Mouse (Mus musculus): ENCODE data around the gene Heatr4. TPM values are rescaled to one million over a fixed set of nuclear protein-coding genes. Genes with fewer than 3 reads are reported as not detected.
"Not testable (repeated sequence)": the region's sequence is repeated elsewhere in the genome, so short reads cannot be mapped to it uniquely, and the experiment has no call there.

Heatr4 gene
- polyA plus RNA-seq, 1 experiment from 2014 or later, result not detected

- peak overlapping the region; percentile 72 for H3K4me2 ChIP-seq (replicated peaks)
- no peak overlapping the region for H3K27ac ChIP-seq (replicated peaks)
- 31% methylated on average over 11 of the region's 11 CpGs for WGBS
- no peak for ATAC-seq (replicated peaks)
- H3K36me3 ChIP-seq, result no peaks in the 10 kb centered on the region
- no peaks in the 10 kb centered on the region for H3K9me3 ChIP-seq
- H3K9ac ChIP-seq (replicated peaks), result peak overlapping the region; percentile 74
- H3K4me1 ChIP-seq, result peaks cover 31% of the 10 kb centered on the region
- no peaks in the 10 kb centered on the region for H3K27me3 ChIP-seq
- H3K4me3 ChIP-seq, result peak overlapping the region; percentile 72
Observed at GRCm38 (mm10) chr12:83949776-83950492, 34.7 kb downstream of the Heatr4 start.

DNA sequence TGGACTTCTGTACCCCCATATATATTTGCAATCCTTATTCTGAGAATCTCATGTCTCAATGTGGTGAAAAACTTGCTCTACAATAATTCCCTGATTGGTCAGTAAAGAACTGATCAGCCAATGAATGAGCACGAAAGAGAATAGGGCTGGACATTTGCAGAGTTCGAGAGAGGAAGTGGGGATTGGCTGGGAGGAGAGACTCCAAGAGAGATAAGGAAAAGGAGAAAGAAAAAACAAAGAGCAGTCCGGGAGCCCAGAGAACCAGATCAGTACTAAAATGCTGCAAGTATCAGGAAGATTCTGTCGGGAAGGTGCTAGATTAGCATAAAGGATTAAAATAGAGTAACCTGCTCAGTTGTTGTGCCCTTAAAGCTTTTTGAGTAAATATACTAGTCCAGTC is 35.6 kb downstream of the Heatr4 start:
- no peaks in the 10 kb centered on the region for H3K36me3 ChIP-seq
- H3K27me3 ChIP-seq, result no peaks in the 10 kb centered on the region
- H3K9me3 ChIP-seq, result no peaks in the 10 kb centered on the region
- no peak for ATAC-seq (replicated peaks)
- H3K4me2 ChIP-seq (replicated peaks), result no peak overlapping the region
- 85% methylated on average over 4 of the region's 4 CpGs for WGBS
- no peak overlapping the region for H3K4me3 ChIP-seq
- H3K9ac ChIP-seq (replicated peaks), result no peak overlapping the region
- peaks cover 31% of the 10 kb centered on the region for H3K4me1 ChIP-seq
- no peak overlapping the region for H3K27ac ChIP-seq (replicated peaks)

DNA sequence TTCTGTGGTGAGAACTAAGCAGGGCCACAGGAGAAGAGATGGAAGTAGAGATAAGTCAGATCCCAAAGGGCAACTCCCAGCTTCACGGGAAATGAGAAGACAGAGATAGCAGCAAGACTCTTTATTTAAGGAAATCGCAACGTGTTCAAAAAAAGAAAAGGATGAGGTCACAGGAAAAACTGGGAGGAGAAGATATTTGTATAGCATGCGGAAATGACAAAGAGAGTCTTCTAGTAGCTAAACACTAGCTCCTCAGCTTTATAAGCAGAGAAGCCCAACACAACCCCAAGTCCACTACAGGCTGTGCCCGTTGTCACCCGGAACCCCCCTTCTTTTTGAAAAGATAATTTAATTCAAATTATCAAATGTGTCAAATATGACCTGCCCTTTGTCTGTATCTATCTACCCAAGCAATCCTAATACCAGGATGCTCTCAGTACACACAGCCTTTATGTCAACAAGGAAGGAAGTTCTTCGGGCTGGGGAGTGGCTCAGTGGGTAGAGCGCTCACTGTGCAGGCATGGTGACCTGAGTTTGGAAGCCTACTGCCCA is 37.3 kb downstream of the Heatr4 start:
- Histone ChIP-seq H3K9ac (replicated peaks) (no peak overlapping the region), H3K27ac (replicated peaks) (no peak overlapping the region), H3K36me3 (no peaks in the 10 kb centered on the region), H3K27me3 (no peaks in the 10 kb centered on the region), H3K4me1 (peaks cover 19% of the 10 kb centered on the region), H3K4me2 (replicated peaks) (no peak overlapping the region), H3K9me3 (no peaks in the 10 kb centered on the region), H3K4me3 (no peak overlapping the region)
- ATAC-seq (replicated peaks), result no peak
- WGBS, result 96% methylated on average over 8 of the region's 8 CpGs

DNA sequence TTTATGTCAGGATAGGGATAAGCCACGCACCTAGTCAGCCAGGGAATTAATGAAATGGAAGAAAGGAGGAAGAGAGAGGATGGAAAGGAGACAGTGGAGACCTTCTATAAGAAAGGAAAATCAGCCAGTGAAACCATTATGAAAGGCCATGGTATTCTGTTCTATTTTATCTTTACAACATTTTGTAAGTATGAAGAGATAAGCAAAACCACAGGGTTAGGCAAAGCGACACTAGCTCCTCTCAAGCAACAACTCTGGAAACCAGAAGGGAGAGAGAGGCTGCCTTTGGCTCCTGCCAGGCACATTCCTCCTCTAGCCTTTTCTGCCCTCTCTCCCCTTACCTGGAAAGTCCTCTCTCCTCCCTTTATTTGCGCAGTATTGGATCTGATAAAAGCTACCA is 42.7 kb downstream of the Heatr4 start:
- Histone ChIP-seq H3K27me3 (no peaks in the 10 kb centered on the region), H3K4me2 (replicated peaks) (no peak overlapping the region), H3K4me1 (no peaks in the 10 kb centered on the region), H3K4me3 (no peak overlapping the region), H3K27ac (replicated peaks) (no peak overlapping the region), H3K9ac (replicated peaks) (no peak overlapping the region), H3K9me3 (no peaks in the 10 kb centered on the region), H3K36me3 (no peaks in the 10 kb centered on the region)
- no peak for ATAC-seq (replicated peaks)
- 80% methylated on average over 3 of the region's 3 CpGs for WGBS

GRCm38 (mm10) chr12:83940031-83940430 is 44.6 kb downstream of the Heatr4 start:
- 51% methylated on average over 4 of the region's 4 CpGs for WGBS
- no peaks in the 10 kb centered on the region for H3K27me3 ChIP-seq
- no peak for ATAC-seq (replicated peaks)
- no peak overlapping the region for H3K27ac ChIP-seq (replicated peaks)
- no peak overlapping the region for H3K4me3 ChIP-seq
- no peaks in the 10 kb centered on the region for H3K4me1 ChIP-seq
- H3K9me3 ChIP-seq, result no peaks in the 10 kb centered on the region
- no peaks in the 10 kb centered on the region for H3K36me3 ChIP-seq
- H3K9ac ChIP-seq (replicated peaks), result no peak overlapping the region
- H3K4me2 ChIP-seq (replicated peaks), result no peak overlapping the region

GRCm38 (mm10) chr12:83939332-83939731 is 45.3 kb downstream of the Heatr4 start:
- H3K4me1 ChIP-seq, result no peaks in the 10 kb centered on the region
- H3K4me3 ChIP-seq, result no peak overlapping the region
- WGBS, result 79% methylated on average over 2 of the region's 2 CpGs
- no peak overlapping the region for H3K9ac ChIP-seq (replicated peaks)
- H3K27me3 ChIP-seq, result no peaks in the 10 kb centered on the region
- no peak for ATAC-seq (replicated peaks)
- H3K9me3 ChIP-seq, result no peaks in the 10 kb centered on the region
- no peak overlapping the region for H3K4me2 ChIP-seq (replicated peaks)
- H3K36me3 ChIP-seq, result no peaks in the 10 kb centered on the region
- H3K27ac ChIP-seq (replicated peaks), result no peak overlapping the region

GRCm38 (mm10) chr12:83938592-83938991 is 46.1 kb downstream of the Heatr4 start:
- H3K9ac ChIP-seq (replicated peaks); H3K4me3 ChIP-seq; H3K9me3 ChIP-seq; H3K4me2 ChIP-seq (replicated peaks); H3K27me3 ChIP-seq; H3K4me1 ChIP-seq; ATAC-seq (replicated peaks); H3K27ac ChIP-seq (replicated peaks); H3K36me3 ChIP-seq: not testable (repeated sequence)
- 46% methylated on average over 1 of the region's 1 CpGs for WGBS

- Histone ChIP-seq H3K27me3 (no peaks in the 10 kb centered on the region), H3K27ac (replicated peaks) (no peak overlapping the region), H3K36me3 (no peaks in the 10 kb centered on the region), H3K9me3 (no peaks in the 10 kb centered on the region), H3K4me3 (no peak overlapping the region), H3K9ac (replicated peaks) (no peak overlapping the region), H3K4me1 (no peaks in the 10 kb centered on the region), H3K4me2 (replicated peaks) (no peak overlapping the region)
- no peak for ATAC-seq (replicated peaks)
- WGBS, result 69% methylated on average over 10 of the region's 10 CpGs
Observed at GRCm38 (mm10) chr12:83937600-83937999, 47.1 kb downstream of the Heatr4 start.

DNA sequence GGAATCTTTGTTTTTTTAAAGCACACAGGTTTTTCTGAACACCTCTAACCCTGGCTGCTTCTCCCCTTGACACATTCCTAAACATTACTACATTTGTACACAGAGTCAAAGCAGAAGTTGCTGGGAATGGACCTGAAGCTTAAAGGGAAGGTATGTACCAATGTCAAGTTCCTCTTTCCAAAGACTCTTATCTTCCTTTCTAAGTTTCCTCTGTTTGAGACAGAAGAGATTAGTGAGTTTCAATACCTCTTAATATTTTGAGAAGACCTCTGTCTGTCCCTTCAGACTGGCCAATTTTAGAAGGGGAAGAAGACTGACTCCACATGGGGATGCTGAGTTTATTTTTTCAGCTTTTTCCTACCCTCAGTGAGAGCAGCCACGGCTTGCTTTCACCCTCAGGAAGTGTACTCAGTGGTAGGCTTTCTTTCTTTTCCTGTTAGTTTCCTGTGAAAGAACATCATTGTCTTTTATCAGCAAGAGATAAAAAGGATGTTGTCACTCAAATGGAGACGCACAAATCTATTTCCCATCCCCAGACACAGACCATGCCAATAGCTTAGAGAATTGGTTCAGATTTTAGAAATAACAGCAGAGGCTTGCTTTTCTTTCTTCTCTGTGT is 55.4 kb downstream of the Heatr4 start:
- Histone ChIP-seq H3K4me1 (no peaks in the 10 kb centered on the region), H3K4me3 (no peak overlapping the region), H3K9me3 (no peaks in the 10 kb centered on the region), H3K27ac (replicated peaks) (no peak overlapping the region), H3K27me3 (no peaks in the 10 kb centered on the region), H3K9ac (replicated peaks) (no peak overlapping the region), H3K36me3 (no peaks in the 10 kb centered on the region), H3K4me2 (replicated peaks) (no peak overlapping the region)
- WGBS, result 53% methylated on average over 2 of the region's 2 CpGs
- no peak for ATAC-seq (replicated peaks)

GRCm38 (mm10) chr12:83927747-83928146 is 56.9 kb downstream of the Heatr4 start:
- ATAC-seq (replicated peaks), result no peak
- WGBS, result 88% methylated on average over 4 of the region's 4 CpGs
- H3K36me3 ChIP-seq, result no peaks in the 10 kb centered on the region
- H3K9ac ChIP-seq (replicated peaks), result no peak overlapping the region
- no peak overlapping the region for H3K4me2 ChIP-seq (replicated peaks)
- no peaks in the 10 kb centered on the region for H3K27me3 ChIP-seq
- no peak overlapping the region for H3K4me3 ChIP-seq
- no peak overlapping the region for H3K27ac ChIP-seq (replicated peaks)
- H3K4me1 ChIP-seq, result peaks cover 3% of the 10 kb centered on the region
- no peaks in the 10 kb centered on the region for H3K9me3 ChIP-seq

DNA sequence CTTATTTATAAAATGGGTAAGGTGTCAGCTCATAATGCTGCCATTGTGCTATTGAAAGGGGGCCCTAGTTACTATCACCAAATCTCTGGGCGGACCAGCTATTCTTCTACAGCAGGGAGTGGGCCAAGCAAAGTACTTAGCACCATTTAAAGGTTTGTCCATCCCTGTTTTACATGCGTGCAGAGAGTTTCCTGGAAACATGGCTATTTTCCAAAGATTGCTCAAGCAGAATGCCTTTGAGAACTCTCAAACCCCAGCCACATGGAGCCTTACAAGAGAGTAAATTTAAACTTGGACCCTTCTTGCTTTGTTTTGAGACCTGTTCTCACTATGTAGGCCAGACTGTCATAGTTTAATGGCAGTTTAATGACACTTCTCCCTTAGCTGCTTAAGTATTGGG is 58.6 kb downstream of the Heatr4 start:
- ATAC-seq (replicated peaks), result no peak
- no peak overlapping the region for H3K9ac ChIP-seq (replicated peaks)
- H3K27me3 ChIP-seq, result no peaks in the 10 kb centered on the region
- no peak overlapping the region for H3K4me2 ChIP-seq (replicated peaks)
- H3K4me3 ChIP-seq, result no peak overlapping the region
- H3K27ac ChIP-seq (replicated peaks), result no peak overlapping the region
- H3K36me3 ChIP-seq, result no peaks in the 10 kb centered on the region
- 51% methylated on average over 2 of the region's 2 CpGs for WGBS
- no peaks in the 10 kb centered on the region for H3K9me3 ChIP-seq
- peaks cover 8% of the 10 kb centered on the region for H3K4me1 ChIP-seq

- no peak overlapping the region for H3K27ac ChIP-seq (replicated peaks)
- no peak overlapping the region for H3K9ac ChIP-seq (replicated peaks)
- H3K4me3 ChIP-seq, result no peak overlapping the region
- no peaks in the 10 kb centered on the region for H3K36me3 ChIP-seq
- H3K27me3 ChIP-seq, result no peaks in the 10 kb centered on the region
- ATAC-seq (replicated peaks), result no peak
- no peaks in the 10 kb centered on the region for H3K9me3 ChIP-seq
- peaks cover 15% of the 10 kb centered on the region for H3K4me1 ChIP-seq
- 58% methylated on average over 7 of the region's 7 CpGs for WGBS
- no peak overlapping the region for H3K4me2 ChIP-seq (replicated peaks)
Observed at GRCm38 (mm10) chr12:83925160-83925703, 59.4 kb downstream of the Heatr4 start.
